Mouse (Mus musculus): ENCODE results near the gene Gbx2.

The Gbx2 gene

DNA sequence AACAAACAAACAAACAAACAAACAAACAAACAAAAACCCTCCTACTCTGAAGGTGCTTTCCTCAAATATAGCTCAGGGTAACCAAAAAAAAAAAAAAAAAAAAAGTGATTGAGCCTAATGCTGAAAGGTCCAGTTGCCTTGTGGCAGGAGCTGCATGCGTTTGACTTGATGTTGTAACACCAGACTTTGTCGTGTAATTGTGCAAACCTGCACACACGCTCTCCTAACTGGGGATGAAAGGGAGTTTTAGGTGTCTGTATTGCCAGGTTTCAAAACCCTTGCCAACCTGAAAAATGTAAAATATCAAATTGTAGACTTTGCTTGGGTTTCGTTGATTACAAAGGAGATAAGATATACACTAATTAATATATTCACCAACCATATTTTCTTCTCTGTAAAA is 17.4 kb downstream of the Gbx2 start:
- in situ Hi-C loops (cut with MboI; ENCODE audit: unreplicated experiment in 2 of 2) = no loop called here

- in situ Hi-C loops (cut with MboI; ENCODE audit: unreplicated experiment in 2 of 2) = no loop called here
These were observed 18.6 kb downstream of the Gbx2 start for GRCm38 (mm10) chr1:89912392-89912791.

- in situ Hi-C loops (cut with MboI; ENCODE audit: unreplicated experiment in 2 of 2) = no loop called here
These were observed 21.2 kb downstream of the Gbx2 start for GRCm38 (mm10) chr1:89909796-89910195.

DNA sequence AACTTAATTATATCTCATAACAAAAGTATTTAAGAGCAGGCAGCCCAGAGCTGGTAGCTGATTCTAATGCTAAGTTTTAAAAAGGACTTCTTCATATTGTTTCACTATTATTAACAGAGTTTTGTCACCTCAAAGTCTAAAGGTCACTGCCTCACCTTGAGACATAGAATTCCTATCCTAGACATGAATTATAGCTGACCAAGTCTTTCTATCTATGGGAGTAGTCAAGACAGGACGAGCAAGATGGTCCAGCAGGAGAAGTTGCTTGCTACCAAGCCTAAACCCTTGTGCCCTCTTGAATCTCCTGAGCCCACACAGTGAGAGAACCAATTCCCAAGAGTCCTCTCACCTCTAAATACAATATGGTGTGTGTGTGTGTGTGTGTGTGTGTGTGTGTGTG is 28.3 kb downstream of the Gbx2 start:
- in situ Hi-C loops (cut with MboI; ENCODE audit: unreplicated experiment in 2 of 2) = no loop called here

- in situ Hi-C loops (cut with MboI; ENCODE audit: unreplicated experiment in 2 of 2) = no loop called here
These were observed 28.7 kb downstream of the Gbx2 start for GRCm38 (mm10) chr1:89902236-89902635.

DNA sequence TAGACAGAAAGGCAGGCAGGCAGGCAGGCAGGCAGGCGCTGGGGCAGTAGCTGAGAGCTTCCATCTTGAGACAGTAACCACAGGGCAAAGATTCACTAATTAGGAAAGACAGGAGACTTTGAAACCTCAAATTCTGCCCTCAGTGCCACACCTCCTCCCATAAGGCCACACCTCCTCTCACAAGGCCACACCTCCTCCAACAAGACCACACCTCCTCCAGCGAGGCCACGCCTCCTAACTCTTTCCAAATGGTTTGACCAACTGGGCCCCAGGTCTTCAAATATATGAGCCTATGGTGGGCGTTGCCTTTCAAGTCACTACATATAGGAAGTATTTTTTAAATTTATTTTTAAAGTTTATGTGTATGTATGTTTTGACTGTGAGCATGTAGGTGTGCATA is 29.6 kb downstream of the Gbx2 start:
- in situ Hi-C loops (cut with MboI; ENCODE audit: unreplicated experiment in 2 of 2) = no loop called here

GRCm38 (mm10) chr1:89899761-89900445 is 31.1 kb downstream of the Gbx2 start:
- in situ Hi-C loops (cut with MboI; ENCODE audit: unreplicated experiment in 2 of 2) = no loop called here

DNA sequence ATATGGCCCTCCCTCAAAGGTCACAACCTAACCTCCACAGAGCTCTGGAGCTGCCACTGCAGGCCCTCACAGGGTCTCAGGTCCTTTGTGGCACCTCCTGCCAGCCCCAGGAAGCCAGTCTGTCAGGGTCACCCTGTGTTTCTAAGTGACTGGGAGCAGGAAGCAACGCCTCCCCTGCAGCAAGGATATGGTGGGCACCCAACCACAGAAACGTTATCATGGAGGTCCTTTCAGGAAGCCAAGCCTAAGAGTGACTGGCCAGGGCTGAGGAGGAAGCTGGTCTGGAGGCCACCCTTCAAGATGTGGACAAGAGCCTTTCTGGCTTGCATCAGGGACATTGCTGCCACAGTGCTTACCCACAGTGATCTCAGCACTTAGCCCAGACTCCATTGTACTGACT is 31.9 kb downstream of the Gbx2 start:
- in situ Hi-C loops (cut with MboI; ENCODE audit: unreplicated experiment in 2 of 2) = no loop called here

DNA sequence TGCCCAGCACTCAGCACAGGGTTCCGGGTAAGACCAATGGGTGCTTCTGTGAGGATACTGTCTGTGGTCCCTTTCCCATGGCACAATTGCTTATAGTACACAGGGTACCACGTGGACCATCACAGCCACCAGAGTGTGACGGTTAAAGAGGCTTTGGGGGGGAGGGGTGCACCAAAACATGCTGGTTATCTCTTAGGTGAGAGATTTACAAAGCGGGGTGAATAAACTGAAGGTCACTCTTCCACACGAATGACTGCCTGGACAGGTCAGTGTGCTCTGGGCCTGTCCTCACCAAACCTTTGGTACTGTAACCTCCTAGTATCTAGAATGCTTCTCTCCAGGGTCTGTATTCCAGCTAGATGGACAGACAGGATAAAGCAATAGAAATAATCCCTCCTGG is 35.2 kb downstream of the Gbx2 start:
- in situ Hi-C loops (cut with MboI; ENCODE audit: unreplicated experiment in 2 of 2) = no loop called here

DNA sequence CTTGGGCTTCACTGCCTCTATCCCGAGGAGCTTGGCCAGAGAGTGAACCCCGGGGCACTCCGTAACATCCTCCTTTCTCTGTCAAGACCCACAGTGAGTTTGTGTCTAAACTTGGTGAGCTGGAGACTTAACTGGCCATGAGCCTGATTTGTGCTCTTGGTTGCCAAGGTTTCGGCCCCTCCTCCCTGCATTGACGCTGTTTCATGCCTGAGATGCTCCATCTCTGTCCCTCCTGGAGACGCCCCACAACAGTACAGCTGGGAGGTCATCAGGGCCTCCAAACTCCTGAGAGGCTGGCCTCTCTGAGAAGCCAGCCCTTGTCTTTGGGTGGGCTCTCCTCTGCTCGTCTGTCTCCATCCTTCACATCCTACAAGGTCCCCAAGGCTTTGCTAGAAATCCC is 38.7 kb downstream of the Gbx2 start:
- in situ Hi-C loops (cut with MboI; ENCODE audit: unreplicated experiment in 2 of 2) = no loop called here

- in situ Hi-C loops (cut with MboI; ENCODE audit: unreplicated experiment in 2 of 2) = no loop called here
These were observed 39.6 kb downstream of the Gbx2 start for GRCm38 (mm10) chr1:89891400-89891799.

DNA sequence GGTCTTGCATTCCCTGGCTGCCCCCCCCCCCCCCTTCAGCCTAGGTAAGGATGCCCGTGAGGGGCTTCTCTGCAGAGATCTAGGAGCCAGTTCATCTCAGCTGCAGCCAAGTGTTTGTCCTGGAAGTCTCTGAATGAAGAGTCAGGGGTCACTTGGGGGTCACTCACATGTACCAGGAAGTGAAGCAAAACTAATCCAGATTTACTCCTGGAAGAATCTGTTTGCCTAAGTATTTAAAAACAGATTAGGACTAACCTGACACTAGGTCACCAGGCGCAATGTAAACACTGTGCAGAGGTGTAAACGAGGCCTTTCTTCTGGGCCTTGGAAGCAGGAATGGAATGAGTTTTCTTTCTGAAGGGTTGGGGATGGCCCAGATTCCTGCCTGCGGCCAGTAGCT is 45.3 kb downstream of the Gbx2 start:
- in situ Hi-C loops (cut with MboI; ENCODE audit: unreplicated experiment in 2 of 2) = no loop called here

GRCm38 (mm10) chr1:89884335-89884734 is 46.6 kb downstream of the Gbx2 start:
- in situ Hi-C loops (cut with MboI; ENCODE audit: unreplicated experiment in 2 of 2) = no loop called here

DNA sequence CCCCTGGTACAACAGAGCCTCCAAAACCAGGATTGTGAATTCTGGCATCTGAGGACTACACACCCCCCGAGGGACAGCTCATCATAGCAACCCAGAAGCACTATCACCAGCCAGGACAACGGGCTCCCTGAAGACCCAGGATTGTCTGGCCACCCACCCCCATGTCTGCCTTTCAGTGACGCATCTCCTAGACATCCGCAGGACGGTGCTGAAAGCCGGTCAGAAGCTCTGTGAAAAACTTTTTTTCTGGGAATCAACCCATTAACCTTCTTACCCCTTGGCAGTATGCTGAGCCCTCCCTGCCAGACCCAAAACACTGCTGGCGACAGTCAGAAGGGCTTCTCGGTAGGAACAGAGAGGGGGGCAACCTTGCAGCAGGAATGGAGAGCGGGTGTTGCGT is 50.1 kb downstream of the Gbx2 start:
- in situ Hi-C loops (cut with MboI; ENCODE audit: unreplicated experiment in 2 of 2) = no loop called here

DNA sequence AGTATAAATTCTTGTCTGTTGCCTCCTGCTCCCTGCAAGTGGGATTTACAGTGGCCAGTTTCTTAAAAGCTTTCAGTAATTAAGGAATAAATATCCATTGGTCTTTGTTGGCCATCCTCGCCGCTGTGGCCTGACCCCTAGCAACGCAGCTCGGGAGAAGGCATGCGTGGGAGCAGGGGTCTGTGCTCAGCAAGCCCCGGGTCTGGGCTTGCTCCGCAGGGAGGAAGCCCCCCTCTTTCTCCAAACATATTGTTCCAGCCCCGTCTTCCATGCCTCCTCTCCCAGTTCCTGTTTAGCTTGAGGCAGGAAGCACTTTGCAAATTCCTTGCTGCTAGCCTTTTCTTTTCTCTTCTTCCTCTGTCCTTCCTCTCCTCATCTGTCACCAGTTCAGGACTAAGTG is 50.8 kb downstream of the Gbx2 start:
- in situ Hi-C loops (cut with MboI; ENCODE audit: unreplicated experiment in 2 of 2) = no loop called here

GRCm38 (mm10) chr1:89878496-89878895 is 52.5 kb downstream of the Gbx2 start:
- in situ Hi-C loops (cut with MboI; ENCODE audit: unreplicated experiment in 2 of 2) = no loop called here
